Mouse (Mus musculus): Measurements from ENCODE around the gene Exoc2.
A peak's percentile ranks its signal among the peaks of the same experiment; 100 is the strongest.

Gene Exoc2

GRCm38 (mm10) chr13:30766636-30767476 lies 207.0 kb downstream of the Exoc2 start:
- peak in 1 of 2 experiments; percentile 1 for DNase-seq

DNA sequence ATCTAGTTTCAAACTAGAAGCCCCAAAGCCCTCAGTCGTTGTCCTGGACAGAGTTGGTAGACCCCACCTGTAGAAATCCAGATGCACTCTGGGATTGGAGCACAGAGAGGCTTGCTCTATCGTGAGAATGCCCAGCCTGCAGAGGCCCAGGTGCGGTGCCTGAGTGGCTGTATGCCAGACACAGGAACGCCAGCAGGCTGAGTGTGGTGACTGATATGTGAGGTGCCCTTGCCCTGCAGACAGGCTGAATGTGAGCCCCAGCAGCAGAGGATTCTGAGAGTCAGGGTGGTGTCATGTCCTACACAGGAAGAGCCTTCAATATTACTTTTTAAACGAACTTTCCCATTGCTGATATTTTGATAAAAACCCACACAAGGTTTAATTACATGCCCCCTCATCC lies 208.0 kb downstream of the Exoc2 start:
- DNase-seq, result no peak

DNA sequence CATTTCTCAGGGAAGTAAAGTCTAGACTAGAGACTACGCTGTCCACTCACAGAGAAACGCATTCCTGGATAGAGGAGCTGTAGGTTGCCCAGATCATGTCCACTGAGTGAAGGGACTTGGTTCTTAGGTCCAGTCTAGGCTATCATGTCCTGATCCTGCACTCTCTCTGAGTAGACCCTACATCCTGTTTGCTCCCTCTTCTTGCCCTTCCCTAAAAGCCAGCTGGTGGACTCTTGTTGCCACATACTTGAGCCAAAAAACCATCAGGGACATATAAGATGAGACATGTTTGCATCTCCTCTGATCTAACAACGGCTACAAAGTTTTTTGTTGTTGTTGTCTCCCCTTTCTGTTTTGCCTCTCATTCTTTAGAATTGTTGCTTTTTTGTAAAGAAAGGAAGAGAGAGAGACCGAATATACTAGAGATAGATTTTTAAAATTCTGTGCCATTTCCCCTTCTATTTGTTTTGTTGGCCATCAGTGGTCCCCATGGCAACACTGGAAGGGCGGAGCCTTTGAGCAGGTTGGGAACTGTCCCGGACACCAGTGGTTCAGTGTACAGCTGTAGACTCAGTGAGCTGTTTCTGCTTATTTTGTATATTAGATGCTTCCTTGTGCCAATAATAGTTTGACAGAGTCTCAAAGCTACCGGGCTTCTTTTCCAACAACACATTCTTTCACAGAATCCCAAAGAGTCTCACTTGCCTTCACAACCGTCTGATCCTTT lies 209.7 kb downstream of the Exoc2 start:
- peak; percentile 56 to 57 for DNase-seq
